Mouse (Mus musculus): ENCODE measurements around the gene Ube2j2. TPM values are rescaled to one million over a fixed set of nuclear protein-coding genes. Genes with fewer than 3 reads are reported as not detected.

Gene Ube2j2
- polyA plus RNA-seq, 1 experiment: 69.5 TPM

DNA sequence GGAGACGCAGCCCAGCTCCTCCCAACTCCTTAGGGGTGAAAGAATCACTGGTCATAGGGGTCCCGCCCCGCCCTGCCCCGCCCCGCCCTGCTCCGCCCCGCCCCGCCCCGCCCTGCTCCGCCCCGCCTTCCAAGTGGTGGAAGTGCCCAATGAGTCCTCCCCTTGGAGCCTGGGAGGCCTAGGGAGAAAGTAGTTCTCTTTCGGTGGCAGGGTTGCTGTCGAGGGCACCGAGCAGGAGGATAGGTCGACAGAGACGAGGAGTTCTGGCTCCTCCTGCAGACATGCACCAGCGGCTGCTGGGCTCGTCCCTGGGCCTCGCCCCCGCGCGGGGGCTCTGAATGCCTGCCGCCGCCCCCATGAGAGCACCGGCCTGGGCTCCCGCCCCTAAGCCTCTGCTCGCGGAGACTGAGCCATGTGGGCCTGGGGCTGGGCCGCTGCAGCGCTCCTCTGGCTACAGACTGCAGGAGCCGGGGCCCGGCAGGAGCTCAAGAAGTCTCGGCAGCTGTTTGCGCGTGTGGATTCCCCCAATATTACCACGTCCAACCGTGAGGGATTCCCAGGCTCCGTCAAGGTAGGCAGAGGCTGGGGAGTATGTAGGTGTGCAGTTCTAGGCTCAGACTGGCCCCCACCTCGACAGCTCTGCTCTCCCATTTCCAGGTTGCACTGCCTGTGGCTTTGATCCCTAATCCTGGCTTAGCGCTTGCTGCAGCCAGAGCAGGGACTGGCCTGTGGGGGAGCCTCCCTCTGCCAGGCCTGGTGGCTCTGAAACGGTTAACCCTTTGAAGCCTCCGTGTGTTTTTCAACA is 18.7 kb downstream of the Ube2j2 start, which contains the start of gene C1qtnf12:
Gene C1qtnf12 (plus strand): TSS at position 152 of the 805 bp plus-strand sequence.
- peak in 1 of 2 experiments; percentile 51 for DNase-seq (ENCODE audit: extremely low spot score in 1 of 2, low spot score in 1 of 2)

DNA sequence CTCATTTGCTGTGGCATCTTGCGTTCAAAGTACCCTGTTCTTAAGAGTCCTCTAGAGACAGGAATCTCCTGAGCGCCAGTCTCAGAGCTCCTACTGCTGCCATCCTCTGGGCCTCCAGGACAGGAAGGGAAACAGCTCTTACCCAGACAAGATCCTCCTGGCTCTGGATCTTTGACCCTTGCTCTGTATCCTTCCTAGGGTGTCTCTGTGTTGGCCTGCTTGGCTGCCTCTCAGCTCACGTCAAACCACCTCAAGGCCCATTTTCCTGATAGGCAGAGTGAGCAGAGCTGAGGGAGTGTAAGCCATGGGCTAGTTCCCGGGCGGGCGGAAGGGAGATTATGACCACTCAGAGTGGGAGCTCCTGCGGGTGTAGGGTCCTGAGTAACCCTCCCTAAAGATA is 19.5 kb downstream of the Ube2j2 start:
- no peak for DNase-seq (ENCODE audit: extremely low spot score in 1 of 2, low spot score in 1 of 2)

DNA sequence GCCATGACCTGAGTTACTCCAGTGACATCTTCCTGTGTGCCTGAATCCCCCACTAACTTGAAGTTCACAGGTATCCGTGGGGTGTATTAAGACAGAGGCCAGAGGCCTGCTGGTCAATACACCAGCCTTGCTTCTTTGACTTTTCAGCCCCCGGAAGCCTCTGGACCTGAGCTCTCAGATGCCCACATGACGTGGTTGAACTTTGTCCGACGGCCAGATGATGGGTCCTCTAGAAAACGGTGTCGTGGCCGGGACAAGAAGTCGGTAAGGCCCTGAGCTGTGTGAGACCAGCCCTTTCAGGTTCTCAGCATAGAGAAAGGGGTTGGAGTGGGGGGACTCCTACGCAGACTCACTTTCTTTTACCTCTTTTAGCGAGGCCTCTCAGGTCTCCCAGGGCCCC is 20.8 kb downstream of the Ube2j2 start:
- DNase-seq (ENCODE audit: extremely low spot score in 1 of 2, low spot score in 1 of 2): no peak

DNA sequence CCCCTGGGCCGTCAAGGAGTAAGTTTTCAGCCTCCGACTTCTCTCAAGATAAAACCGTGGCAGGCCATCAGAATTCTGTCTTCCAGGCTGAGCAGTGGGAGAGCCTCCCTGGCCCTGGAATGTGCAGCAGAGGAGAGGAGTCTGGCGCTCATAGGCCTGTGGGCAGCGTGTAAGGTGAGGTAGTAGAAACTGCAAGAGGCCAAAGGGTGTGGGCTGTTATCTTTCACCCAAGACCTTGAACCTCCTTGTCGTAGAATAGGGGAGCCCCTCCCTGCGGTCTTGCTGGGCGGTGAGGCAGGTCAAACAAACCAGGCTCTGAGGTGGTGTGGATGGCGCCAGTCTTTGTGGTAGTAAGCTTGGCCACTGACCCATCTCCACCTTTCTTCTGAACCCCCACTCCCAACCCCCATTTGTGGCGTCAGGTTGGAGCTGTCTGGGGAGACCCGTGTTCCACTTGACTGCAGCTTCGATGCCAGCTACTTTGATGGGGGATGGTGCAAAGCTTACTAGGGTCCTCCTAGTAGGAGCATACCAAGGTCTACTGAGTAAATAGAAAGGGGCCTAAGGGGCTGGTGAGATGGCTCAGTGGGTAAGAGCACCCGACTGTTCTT is 25.5 kb downstream of the Ube2j2 start:
- no peak for DNase-seq (ENCODE audit: extremely low spot score in 1 of 2, low spot score in 1 of 2)

DNA sequence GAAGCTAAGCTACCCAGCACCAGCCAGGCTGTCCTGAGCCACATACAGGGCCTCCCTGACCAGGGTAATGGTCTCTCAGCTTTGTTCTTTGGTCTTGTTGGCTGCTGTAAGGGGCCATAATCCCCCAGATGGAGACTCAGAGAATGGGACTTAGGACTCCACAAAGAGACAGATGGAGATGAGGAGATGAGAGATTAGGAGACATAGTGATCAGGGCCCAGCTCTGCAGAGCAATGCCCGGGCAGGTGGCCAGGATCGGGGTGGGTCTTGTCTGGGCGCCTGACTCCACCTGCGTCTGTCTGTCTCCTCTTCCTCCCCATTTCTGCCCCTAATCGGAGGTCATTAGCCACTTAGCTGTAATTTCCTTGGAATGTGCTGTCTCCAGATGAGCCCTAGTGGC is 26.7 kb downstream of the Ube2j2 start:
- no peak for DNase-seq (ENCODE audit: extremely low spot score in 1 of 2, low spot score in 1 of 2)

DNA sequence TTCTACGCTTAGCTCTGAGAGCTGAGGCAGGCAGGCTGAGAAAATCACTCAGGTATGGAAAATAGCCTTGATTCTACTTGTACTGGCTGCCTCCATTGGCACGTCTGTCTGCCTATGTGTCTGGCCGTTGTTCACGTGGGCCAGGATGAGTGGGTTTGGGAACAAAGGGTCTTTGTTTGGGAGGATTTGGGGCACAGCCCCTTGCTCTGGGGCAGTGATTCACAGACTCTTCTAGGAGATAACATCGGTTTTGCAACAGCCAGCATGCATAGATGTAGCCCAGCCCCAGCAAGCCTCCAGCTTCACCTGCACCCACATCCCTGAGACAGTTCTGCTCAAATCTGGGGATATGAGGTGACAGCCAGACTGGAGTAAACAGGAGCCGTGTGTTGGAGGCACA is 29.0 kb downstream of the Ube2j2 start:
- no peak for DNase-seq (ENCODE audit: extremely low spot score in 1 of 2, low spot score in 1 of 2)

DNA sequence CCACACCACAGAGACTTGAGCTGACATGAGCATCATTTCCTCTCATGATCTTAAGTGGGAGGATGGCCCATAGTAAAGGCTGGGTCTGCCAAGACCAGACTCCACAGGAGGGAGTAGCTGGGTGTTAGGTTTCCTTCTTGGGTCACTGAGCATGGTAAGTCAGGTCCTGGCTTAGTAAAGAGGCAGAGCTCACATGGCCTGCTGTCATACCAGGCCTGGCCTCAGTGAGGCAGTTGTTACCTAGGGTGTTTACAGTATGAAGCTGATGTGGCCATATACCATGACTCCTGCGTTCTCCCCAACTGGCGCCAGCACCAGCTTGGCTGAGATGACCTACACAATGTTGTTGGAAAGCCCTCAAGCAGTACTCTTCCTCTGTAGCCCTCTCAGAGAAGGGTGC is 29.6 kb downstream of the Ube2j2 start:
- no peak for DNase-seq (ENCODE audit: extremely low spot score in 1 of 2, low spot score in 1 of 2)

DNA sequence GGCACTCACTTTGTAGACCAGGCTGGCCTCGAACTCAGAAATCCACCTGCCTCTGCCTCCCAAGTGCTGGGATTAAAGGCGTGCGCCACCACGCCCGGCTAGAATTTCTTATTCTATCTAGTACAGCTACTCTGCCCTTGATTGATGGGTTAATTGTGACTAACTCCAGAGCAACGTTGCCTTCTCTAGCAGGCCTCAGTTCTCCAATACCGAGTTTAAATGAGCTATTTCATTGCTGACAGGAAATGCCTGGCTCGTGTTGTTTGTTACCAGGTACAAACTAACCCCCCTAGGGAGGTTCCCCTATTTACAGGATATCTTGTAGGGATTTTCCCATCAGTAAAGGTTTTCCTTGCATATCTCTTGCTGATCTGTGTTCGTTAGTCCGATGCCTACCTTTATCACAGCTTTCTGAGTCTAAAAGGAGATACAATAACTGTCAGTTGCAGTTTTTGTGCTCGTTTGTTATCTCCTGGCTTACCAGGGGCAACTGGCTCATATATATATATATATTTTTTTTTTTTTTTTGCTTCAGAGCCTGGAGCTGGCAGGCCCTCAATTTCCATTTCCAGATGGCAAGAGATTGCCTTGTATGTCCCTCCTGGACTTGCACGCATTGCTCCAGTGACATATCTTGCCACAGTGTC is 37.9 kb downstream of the Ube2j2 start:
- DNase-seq (ENCODE audit: extremely low spot score in 1 of 2, low spot score in 1 of 2): no peak

DNA sequence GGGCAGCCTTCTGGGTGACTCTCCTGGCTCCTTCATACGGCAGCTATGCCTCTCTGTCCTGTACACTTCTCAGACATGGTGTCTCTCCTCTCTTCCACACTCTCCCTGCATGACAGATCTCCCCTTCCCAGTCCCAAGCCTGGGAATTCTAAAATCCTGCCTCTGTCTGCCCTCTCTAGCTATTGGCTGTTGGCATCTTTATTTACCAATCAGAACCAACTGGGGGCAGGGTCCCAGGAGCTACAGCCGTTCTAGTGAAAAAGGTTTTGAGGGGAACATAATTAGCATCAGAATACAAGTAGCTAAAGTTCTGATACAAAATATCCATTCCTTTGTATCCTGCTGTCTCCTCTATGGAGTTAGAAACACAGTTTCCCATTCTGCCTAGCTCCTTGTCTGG is 40.2 kb downstream of the Ube2j2 start:
- no peak for DNase-seq (ENCODE audit: extremely low spot score in 1 of 2, low spot score in 1 of 2)

DNA sequence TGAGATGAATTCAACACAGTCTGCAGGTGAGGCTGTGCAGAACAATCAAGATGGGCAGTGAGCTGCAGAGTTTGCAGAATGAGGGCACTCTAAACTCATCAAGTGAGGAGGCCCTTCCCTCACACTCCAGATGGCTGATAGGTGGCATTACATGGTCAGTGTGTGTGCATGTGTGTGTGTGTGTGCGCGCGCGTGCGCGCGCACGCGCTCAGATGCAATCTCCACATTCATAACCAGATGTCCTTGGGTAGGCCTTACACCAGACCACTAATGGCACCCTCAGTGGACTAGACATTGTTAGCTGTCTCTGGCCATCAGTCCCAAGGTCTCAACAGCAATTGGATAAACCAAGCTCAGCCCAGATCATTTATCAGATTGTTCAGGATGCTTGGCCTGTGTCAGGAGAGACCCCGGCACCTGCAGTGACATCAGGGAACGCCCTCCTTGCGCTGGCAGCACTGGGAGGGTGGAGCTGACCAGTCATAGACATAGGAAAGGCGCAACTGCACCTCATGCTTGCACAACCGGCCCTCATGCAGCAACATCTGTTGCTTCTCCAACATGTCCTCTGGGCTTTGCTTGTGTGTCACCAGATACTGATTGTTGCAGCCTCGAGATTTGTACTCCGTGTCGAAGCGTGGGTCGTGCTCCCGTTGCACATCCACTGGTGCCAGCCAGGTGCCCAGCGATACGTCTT is 47.7 kb downstream of the Ube2j2 start:
- DNase-seq (ENCODE audit: extremely low spot score in 1 of 2, low spot score in 1 of 2): no peak

DNA sequence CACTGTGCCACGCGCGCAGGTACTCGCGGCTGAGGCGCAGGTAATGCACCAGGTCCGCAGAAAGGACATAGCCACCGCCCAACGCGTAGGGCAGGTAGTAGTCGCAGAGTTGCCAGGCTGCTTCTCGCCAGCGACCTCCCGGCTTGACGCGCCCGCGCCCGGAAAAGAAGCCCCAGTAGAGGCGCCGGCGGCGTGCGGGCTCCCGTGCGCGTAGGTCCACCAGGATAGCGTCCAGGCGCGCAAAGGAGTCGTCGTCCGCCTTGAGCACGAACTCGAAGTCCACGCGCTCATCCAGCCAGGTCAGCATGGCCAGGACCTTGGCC is 48.2 kb downstream of the Ube2j2 start:
- DNase-seq (ENCODE audit: extremely low spot score in 1 of 2, low spot score in 1 of 2): no peak

DNA sequence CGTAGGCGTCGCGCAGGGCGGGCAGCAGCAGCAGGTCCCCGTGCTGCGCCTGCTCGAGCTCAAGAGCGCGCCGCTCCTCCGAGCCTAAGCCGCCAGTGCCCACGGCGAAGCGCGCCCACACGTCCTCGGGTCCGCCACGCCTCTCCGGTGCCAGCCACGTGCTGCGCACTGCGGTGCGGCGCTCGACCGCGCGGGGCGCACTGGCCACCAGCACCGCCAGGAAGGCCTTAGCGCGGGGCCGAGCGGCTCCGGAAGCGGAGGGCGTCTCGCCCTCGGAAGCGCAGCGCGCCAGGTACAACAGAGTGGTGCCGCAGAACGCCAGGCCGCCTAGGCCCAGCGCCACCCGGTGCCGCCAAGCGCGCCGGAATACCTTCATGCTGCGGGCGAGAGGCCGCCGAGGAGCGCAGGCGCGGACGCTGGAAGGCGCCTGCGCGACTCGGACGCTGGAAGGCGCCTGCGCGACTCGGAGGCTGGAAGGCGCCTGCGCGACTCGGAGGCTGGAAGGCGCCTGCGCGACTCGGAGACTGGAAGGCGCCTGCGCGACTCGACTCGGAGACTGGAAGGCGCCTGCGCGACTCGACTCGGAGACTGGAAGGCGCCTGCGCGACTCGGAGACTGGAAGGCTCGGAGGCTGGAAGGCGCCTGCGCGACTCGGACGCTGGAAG is 48.7 kb downstream of the Ube2j2 start, which contains the start of the genes B3galt6 and Sdf4:
Gene B3galt6 (minus strand): TSS at position 409 of the 665 bp plus-strand sequence.
Gene Sdf4 (plus strand): TSS at position 632 of the 665 bp plus-strand sequence.
- DNase-seq (ENCODE audit: extremely low spot score in 1 of 2, low spot score in 1 of 2): peak; percentile 51 to 84

DNA sequence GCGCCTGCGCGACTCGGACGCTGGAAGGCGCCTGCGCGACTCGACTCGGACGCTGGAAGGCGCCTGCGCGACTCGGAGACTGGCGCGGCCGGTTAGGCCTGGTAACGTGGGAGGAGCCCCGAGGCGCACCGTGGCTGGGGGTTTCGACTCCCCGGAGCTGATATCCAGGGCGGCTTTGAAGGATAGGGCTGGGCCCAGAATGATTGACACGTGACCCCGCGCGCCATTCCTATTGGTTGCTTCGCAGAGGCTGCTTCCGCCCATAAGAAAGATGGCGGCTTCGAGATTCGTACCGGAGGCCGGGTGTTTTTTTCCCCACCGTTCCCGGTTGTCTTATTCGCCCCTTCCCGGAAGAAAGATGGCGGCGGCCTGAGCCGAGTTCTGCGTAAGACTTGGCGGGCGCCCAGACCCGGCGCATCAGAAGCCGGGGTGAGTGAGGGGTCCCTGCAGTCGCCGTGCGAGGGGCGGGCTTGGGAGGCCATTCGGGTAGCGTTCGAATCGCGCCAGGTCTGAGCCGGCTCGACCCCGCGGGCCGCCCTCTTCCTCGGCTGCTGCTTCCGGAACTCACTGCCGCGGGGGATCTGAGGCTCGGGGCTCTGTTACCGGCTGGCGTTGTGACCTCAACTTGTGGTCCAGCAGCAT is 49.4 kb downstream of the Ube2j2 start:
- peak; percentile 93 to 98 for DNase-seq (ENCODE audit: extremely low spot score in 1 of 2, low spot score in 1 of 2)

DNA sequence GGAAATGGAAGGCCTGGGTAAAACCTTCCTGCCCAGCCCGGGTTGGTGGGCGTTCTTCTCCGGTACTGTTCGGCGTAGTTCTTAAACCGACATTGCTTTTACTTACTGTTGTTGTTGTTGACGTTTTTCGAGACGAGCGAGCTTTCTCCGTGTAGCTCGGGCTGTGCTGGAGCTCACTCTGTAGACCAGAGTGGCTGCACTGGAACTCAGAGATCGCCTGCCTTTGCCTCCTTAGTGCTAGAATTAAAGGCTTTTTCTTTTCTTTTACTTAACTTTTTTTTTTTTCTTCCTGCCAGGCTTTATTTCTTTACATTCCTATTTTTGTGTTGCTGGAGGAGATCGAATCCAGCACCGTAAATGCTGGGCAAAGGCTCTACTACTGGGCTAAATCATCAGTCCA is 50.0 kb downstream of the Ube2j2 start:
- no peak for DNase-seq (ENCODE audit: extremely low spot score in 1 of 2, low spot score in 1 of 2)

DNA sequence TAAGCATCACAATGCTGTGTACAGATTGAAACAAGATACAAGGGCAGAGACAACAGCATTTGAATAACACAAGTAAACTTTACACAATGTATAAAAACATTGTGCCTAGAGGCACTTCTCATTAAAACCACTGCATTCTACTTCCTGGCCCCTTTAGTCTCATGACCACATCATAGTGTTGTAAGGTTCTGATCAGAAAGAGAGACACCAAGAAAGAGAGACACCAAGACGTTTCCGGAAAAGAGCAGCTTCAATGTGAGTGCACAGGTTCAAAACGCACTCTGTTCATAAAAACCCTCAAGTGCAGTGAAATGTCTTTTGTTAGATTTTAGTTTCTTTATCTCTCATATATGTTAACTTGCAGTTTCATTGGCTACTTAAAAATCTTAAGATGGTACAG is 60.5 kb downstream of the Ube2j2 start:
- no peak for DNase-seq (ENCODE audit: extremely low spot score in 1 of 2, low spot score in 1 of 2)

DNA sequence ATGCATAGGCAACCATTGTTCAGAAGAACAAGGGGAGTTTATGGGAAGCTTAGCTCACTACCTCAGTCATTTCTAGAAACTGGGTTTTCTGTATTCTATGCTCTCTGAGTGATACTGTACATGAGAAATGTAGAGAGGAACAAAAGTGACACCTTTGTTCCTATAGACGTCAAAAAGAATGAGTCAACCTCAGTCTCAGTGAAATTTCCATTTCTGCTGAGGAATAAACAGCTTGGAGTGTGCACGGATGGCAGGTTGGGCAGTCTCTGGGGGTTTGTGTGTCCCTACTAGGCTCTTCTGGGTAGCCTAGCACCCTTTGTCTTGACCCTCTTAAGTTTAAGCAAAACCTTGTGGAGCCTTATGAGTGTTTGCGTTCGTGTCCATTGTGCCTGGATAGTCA is 64.7 kb downstream of the Ube2j2 start:
- DNase-seq (ENCODE audit: extremely low spot score in 1 of 2, low spot score in 1 of 2): no peak

Measured in frontal cortex, adult 2 months (tissue).